Mouse (Mus musculus) E14TG2a.4 (cell line): ENCODE measurements around the gene Cc2d1b.

Experiments
- CTCF ChIP-seq: conservative IDR thresholded peaks from 2 replicates; pipeline ENCODE4 v1.5.1; 2014; ENCODE audit warnings: low read length
- NANOG ChIP-seq: IDR thresholded peaks from 2 replicates; pipeline ENCODE4 v1.6.1; 2014; ENCODE audit warnings: borderline replicate concordance, low read length, mixed read lengths
- POU5F1 ChIP-seq: IDR thresholded peaks from 2 replicates; pipeline ENCODE4 v1.6.1; 2014; ENCODE audit warnings: low read length, borderline replicate concordance

- no peak for TF ChIP-seq CTCF
- no peak for TF ChIP-seq POU5F1
- no peak for TF ChIP-seq NANOG
Measured at GRCm38 (mm10) chr4:108601870-108602269, 17.9 kb upstream of the Cc2d1b start.
